Mouse (Mus musculus) embryo, embryonic 10 days (tissue): ENCODE data around the gene Ptgds.
A peak's percentile ranks its signal among the peaks of the same experiment; 100 is the strongest.

Experiments
- DNase-seq: peaks from one replicate; pipeline ENCODE4 v3.0.0-alpha.2; 2015; ENCODE audit warnings: low spot score

Gene Ptgds

DNA sequence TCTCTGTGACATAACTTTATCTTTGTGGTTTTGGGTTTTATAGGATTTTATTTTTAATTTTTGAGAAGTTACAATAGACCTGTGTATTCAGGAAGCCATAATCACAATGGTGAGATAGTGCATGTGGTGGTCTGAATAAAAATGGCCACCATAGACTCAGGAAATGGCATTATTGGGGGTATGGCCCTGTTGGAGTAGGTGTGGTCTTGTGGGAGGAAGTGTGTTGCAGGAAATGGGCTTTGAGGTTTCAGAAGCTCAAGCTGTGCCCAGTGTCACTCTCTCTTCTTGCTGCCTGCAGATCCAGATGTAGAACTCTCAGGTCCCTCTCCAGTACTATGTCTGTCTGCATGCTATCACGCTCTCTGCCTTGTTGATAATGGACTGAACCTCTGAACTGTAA, 10.7 kb upstream of the Ptgds start:
- no peak for DNase-seq

DNA sequence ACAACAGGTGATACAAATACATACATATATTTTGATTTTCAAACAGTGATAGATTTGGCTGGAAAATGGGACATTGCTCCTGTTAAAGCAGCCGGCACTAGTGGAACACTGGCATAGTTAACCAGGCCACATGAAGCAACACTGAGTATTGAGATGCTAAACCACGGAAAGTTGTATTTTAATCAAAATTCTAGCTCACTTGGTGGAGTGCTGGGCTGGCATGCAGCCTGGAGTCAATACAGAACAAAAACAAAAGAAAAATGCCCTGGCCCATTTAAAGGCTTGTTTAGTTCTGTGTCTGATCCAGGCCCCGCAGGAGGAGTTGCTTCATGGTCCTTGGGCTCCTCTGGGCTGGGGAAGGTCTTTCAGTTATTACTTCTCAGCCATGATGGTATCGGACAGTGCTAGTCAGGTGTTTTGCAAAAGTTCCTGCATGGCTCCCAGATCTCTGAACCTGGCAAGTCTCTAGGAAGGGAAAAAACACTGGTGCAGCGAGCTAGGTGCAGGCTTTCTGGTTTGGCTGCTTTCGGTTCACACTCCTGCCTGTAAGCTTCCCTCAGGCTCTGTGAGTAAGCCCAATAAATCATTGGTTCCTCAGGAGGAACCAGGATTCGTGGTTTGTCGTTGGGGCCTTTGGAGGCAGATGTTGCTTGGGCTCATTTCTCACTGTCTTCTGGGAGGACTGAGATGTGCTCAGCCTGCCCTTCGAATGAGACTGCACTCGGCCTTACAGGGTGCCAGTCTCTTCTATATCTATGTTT, 9.9 kb upstream of the Ptgds start:
- DNase-seq, result no peak

DNA sequence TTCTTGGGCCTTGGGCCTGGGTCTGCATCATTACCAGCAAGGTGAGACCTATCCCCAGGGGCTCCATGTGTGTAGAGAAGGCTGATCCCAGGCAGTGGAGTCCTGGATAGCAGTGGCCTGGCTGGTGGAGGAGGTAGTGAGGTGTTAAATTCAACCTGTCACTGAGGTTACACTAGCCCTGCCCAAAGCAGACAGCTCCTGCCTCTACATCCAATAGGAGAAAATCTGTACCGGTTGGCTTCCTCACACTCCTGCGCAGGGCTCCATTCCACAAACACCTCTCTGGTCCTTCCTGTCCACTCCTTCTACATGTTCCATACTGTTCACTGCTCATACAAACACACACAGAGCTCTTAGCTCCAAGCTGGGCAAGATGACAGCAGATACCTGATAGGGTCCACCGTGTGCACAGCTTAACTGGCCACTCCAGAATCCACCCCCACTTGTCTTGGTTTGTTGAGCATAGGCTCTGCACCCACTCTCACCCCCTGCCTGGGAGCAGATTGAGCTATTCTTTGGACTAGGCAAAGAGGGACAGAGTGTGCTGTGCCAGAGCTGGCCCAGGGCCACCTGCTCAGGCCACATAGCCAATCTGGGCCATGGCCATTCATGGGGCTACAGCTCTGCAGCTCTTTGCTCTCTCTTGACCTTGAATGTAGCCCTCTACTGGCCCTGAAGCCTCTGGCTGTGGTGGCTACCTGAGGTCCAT, 8.3 kb upstream of the Ptgds start:
- DNase-seq, result no peak

DNA sequence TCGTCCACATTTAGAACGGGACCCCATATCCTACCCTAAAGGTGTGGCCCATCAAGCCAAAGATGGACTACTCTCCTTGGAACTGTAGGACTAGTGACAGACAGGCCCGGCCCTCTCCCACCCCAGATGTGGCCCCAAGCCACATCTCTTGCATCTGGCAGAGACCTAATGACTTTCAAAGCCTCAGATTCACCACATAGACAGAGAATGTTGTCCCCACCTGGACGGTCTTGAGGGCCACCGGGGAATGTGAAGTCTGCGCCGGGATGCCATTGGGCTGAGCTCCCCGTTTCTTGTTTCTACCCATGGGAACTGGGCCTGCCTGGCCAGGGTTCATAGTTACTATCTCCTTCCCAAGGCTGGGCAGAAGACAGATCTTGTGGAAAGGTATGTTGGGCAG, 7.7 kb upstream of the Ptgds start:
- DNase-seq, result no peak

DNA sequence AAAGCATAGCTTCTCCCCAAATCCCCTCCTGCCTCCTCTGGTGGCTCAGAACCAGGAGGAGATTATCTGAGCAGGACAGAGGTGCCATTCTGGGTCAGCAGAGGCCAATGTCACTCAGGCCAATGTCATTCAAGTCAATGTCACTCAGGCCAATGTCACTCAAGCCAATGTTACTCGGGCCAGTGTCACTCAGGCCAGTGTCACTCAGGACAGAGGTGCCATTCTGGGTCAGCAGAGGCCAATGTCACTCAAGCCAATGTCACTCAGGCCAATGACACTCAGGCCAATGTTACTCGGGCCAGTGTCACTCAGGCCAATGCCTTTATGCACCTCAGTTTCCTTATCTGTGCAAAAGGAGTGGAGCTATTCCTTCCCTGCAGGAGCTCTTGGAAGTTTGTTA, 2.7 kb upstream of the Ptgds start:
- no peak for DNase-seq

- no peak for DNase-seq
Measured at GRCm38 (mm10) chr2:25468962-25469915, 607 bp downstream of the Ptgds start.

DNA sequence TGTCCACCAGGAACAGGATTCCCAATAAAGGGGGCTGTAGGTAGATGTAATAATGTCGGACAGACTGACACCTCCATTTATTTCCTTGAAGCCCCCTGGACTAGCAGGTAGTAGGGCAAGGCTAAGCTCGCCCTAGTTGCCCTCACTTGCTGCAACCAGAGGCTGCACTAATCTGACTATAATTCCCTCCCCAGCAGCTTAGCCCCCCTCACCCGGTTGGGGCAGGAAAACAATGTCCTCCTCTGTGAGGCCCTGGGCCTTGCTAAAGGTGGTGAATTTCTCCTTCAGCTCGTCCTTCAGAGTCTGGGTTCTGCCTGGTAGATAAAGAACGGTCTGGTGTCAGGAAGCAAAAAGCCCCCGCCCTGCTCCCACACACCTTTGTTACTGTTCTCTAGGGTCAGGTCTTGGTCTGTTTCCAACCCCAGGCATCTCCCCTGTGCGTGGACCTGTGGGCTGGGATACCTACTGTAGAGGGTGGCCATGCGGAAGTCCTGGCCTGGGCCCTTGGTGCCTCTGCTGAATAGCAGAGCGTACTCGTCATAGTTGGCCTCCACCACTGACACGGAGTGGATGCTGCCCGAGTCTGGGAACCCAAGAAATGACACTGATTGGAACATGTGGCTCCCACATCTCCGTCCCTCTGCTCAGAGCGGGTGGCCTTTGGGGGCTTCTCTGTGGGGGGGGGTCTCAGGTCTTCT, 2.1 kb downstream of the Ptgds start:
- no peak for DNase-seq

DNA sequence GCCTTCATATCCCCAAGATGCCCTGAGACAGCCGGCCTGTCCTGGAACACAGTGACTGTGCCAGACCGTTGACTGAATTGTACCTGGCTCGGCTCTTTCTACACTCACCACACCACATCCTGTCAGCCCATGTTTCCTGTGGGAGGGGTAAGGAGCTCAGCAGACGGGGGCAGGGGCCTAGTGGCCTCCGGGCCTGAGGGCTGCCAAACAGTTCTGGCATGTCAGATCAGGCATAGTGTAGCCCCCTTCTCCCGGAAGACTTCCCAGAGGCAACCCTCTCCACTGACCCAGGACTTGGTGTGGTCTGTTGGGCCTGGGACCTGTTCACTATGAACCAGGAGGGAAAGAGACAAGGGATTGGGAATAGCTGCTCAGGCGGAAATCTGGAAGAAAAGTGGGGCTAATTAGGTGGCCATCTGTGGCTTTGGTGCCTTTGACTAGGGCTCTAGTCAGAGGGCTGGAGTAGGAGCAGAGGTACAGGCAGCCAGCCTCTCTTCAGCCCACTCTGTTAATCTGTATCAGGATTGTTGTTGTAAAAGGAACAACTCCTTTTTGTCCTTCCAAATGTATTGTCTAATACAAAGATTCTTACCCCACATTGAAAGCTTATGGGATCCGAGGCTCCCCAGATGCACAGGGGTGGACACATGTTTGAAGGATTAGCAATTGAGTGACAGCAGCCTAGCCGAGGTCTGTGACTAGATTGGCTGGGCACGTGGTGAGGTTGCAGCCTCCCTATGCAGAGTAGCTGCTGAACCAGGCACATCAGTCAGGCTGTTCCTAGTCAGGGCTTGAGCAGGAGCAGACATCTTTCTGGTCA, 3.8 kb downstream of the Ptgds start:
- DNase-seq, result peak; percentile 20

DNA sequence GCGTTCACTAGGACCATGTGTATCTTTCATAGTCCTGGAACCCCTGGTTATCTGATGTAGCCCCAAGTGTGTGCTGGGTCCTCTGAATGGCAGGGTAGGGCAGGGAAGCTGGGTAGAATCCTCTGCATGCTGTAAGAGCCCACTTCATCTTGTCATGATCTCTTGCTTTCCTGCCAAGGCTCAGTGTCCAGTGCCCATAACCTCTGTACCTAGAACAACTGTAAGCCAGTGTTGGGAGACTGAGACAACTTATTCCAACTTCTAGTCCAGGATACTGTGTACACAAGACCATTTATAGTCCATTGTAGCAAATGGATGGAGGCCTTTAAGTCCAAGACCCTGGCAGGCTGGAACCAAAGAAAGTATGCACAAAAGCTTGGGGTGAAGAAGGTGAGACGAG, 4.6 kb downstream of the Ptgds start:
- DNase-seq, result no peak

DNA sequence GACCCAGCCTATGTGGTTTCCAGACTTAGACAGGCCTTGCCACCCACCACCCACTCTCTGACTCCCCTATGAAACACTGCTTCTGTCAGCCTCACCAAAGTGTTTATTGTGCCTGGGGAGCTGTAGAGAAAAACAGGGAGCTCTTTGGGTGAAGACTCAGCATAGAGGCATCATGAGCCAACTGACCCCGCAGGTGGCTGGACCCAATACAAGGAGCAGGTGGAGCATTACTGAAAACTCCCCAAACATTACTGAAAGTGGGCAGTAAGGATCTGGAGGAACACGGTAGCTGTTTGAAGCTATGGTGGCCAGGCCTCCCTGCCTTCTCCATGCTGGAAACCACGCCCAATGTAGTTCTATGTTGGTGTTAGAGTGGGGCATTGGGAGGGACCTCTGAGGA, 6.2 kb downstream of the Ptgds start:
- no peak for DNase-seq

GRCm38 (mm10) chr2:25461407-25461806, 8.4 kb downstream of the Ptgds start:
- DNase-seq, result no peak

GRCm38 (mm10) chr2:25460551-25461309, 9.1 kb downstream of the Ptgds start, which contains the start of gene Paxx:
TSS of gene Paxx (minus strand) at chr2:25461094.
- DNase-seq, result peak; percentile 96

- DNase-seq, result no peak
Measured at GRCm38 (mm10) chr2:25460135-25460534, 9.7 kb downstream of the Ptgds start.

GRCm38 (mm10) chr2:25458911-25459310, 10.9 kb downstream of the Ptgds start:
- no peak for DNase-seq

DNA sequence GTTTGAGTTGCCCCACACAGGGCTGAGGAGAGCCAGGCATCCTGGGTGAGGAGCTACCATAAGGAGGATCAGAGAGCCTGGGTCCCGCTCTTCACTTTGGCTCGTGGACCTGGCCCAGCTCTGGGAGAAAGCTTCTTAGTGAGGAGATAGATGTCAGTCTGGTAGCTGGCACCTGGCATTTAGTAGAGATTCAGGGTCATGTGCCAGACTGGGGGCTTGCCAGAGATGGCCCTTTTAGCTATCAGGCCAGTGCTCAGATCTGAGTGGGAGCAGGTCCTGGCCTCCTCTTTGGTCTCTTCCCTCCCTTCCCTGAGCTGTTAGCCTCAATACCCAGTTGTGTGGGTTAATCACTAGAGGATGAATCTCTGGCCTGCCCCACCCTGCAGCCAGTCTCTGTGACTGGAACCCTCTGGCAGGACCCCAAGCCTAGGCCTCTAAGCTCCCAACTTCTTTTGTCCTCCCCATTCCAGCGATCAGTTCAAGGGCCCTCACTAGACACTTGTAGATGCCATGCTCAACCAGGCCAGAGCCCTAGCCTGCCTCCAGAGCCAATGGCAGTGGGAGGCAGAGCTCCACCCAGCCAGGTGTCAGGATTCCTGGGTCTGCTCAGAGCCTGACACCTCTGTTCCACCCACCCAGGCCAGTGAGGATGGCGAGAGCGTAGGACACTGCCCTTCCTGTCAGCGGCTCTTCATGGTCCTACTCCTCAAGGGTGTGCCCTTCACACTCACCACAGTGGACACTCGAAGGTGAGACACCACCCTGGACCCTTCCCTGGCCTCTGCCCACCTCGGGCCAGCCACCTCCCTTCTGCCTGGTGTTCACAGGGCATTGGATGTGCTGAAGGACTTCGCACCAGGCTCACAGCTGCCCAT, 12.6 kb downstream of the Ptgds start:
- DNase-seq, result no peak

GRCm38 (mm10) chr2:25456205-25456953, 13.5 kb downstream of the Ptgds start, which contains the start of gene Clic3:
TSS of gene Clic3 (plus strand) at chr2:25456838.
- DNase-seq, result no peak

DNA sequence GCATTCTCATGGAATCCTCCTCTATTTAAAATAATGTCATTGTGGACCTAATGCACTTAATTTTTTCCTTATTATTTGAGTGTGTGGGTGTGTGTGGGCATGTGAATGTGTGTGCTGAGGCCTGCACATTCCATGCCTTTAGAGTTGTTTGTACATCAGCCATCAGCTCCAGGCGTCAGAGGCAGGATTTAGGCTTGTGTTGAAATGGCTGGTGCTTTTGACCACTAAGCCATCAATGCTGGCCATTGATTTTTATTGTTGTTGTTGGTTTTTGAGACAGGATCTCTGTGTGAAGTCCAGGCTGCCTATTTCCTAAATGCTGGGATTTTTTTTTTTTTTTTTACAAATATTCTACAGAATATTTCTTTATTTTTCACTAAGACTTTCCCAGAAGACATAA, 16.9 kb downstream of the Ptgds start:
- no peak for DNase-seq
